Mouse (Mus musculus) forebrain, embryonic 16.5 days (tissue): ENCODE measurements around the gene Rad51b. TPM values are rescaled to one million over a fixed set of nuclear protein-coding genes. Genes with fewer than 3 reads are reported as not detected.

Source experiments
- ATAC-seq: fragments of 200-750 bp; cut with Nextera tagmentation; 2 replicates; pipeline ENCODE4 v1.8.0; 2017; ENCODE audit warnings: mild to moderate bottlenecking, moderate library complexity
- H3K27ac ChIP-seq: fragments of 300-500 bp; sonication (generic); 2 replicates; pipeline ENCODE4 v1.5.1; 2014; ENCODE audit warnings: low read length, control low read depth
- H3K27me3 ChIP-seq: fragments of 300-500 bp; sonication (generic); replicated peaks from 2 replicates; pipeline ENCODE4 v1.6.1; 2014; ENCODE audit warnings: low read length; ENCODE audit not compliant: control insufficient read depth, insufficient read depth
- H3K36me3 ChIP-seq: fragments of 300-500 bp; sonication (generic); 2 replicates; pipeline ENCODE4 v1.6.1; 2014; ENCODE audit not compliant: control insufficient read depth, insufficient read depth
- H3K4me1 ChIP-seq: fragments of 300-500 bp; sonication (generic); replicated peaks from 2 replicates; pipeline ENCODE4 v1.6.1; 2014; ENCODE audit warnings: low read length; ENCODE audit not compliant: control insufficient read depth, insufficient read depth
- H3K4me2 ChIP-seq: fragments of 300-500 bp; sonication (generic); 2 replicates; pipeline ENCODE4 v1.6.1; 2014; ENCODE audit warnings: mild to moderate bottlenecking, low read length, control low read depth
- H3K4me3 ChIP-seq: fragments of 300-500 bp; sonication (generic); replicated peaks from 2 replicates; pipeline ENCODE4 v1.5.1; 2014; ENCODE audit warnings: mild to moderate bottlenecking, low read length, control low read depth
- H3K9ac ChIP-seq: fragments of 300-500 bp; sonication (generic); replicated peaks from 2 replicates; pipeline ENCODE4 v1.6.1; 2014; ENCODE audit warnings: low read depth, low read length, control low read depth
- H3K9me3 ChIP-seq: fragments of 300-500 bp; sonication (generic); 2 replicates; pipeline ENCODE4 v1.6.1; 2016; ENCODE audit warnings: low read length; ENCODE audit not compliant: control insufficient read depth
- WGBS: fragments of 180-500 bp; shearing (Covaris S2); extraction: QIAGEN DNeasy Blood & Tissue Kit; methylation state at CpG from one replicate; pipeline ENCODE4 v1.1.7; 2014; 5-methylcytosine and 5-hydroxymethylcytosine counted together
- polyA plus RNA-seq: library from polyadenylated mRNA; unstranded; fragments of >200 nt; fragmentation: Nextera tagmentation; extraction: Ambion mirVana; gene quantifications from 2 replicates; pipeline ENCODE4 v1.2.1, GENCODE M21; 2015

Rad51b gene
- polyA plus RNA-seq, 1 experiment from 2014 or later = 2.6 TPM

DNA sequence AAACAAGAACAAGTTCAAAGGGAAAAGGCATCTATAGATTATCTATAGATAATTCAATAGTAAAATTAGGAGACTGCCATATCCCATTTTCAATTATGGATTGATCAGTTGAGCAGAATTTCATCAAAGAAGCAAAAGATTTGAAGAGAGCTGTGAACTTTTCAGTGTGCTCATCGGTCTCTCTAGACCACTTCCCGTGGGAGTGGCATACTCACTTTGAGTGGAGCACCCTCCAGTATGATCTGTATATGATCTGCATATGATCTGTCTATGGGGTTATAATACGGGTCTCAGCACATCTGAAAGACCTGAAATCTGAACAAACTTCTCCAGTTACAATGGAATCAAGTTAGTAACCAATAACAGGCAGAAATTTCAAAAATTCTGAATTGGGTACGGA lies 497.7 kb downstream of the Rad51b start:
- WGBS = 92% methylated on average over 4 of the region's 4 CpGs
- Histone ChIP-seq H3K36me3 (no peaks in the 10 kb centered on the region), H3K4me2 (no peak overlapping the region), H3K9me3 (no peaks in the 10 kb centered on the region), H3K27ac (no peak overlapping the region), H3K4me3 (no peak overlapping the region), H3K9ac (no peak overlapping the region), H3K4me1 (no peaks in the 10 kb centered on the region), H3K27me3 (no peaks in the 10 kb centered on the region)
- ATAC-seq = no peak

DNA sequence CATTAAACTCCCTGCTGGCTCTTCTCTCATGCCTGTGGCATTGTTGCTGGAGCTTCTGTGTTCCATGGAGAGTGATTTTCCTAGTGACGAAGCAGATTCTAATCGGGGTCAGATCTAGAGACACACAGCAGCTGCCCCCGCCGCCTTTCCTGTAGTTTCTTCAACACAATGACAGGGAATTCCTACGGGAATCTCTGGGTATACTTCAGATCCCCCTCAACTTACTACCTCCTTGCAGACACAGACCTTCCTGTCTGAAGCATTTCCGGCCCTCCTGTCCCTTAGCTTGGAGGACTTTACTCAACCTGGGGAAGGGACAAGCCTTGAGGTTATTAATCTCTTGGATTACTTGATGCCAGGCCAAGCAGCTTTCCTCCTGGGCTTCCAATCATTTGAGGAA lies 499.2 kb downstream of the Rad51b start:
- WGBS = 68% methylated on average over 6 of the region's 6 CpGs
- Histone ChIP-seq H3K9ac (no peak overlapping the region), H3K36me3 (no peaks in the 10 kb centered on the region), H3K27ac (no peak overlapping the region), H3K9me3 (no peaks in the 10 kb centered on the region), H3K27me3 (no peaks in the 10 kb centered on the region), H3K4me3 (no peak overlapping the region), H3K4me2 (no peak overlapping the region), H3K4me1 (no peaks in the 10 kb centered on the region)
- ATAC-seq = no peak

DNA sequence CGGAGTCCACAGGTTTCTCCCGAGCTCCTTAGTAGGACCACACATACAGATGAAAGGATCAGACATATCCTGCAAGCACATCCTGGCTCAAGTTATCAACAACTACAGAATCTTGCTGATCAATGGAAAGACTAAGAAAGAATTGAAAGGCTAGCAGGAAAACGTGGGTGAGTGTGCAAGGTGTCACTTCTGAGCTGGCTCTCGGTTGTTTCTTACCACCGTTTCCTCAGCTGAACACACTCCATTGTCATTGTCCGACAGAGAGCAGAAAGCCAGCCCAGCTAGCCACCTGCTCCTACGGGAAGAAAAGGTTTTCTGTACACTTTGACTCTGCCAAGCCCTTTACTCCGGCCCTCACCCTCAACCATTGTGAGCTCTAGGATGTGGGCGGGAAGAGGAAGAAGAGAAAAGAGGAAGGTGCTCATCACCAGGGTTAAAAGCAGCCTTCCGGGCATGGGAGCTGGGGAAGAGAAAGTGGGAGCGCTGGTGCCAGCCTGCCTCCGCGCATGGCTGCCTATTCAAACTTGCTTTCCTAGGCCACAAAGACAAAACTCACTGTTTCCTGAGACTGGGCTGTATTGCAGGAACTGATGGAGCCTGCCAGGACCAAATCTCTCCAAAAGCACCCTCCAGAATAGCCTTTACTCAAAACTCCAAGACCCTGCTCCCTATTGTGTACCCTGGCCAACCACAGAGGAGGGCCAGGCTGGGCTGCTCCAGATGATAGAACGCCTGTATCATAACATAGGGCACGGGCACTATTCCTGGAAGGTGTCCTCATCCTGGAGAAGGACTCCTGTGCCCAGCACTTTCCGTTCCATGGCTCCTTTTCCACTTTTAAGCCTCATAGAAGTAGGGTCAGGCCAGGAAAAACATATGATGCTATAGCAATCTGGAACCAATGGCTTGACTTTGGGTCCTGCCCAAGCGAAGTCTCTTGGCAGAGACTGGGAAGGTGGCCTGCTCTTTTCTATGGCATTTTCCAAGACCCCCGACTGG lies 500.0 kb downstream of the Rad51b start:
- Histone ChIP-seq H3K9me3 (no peaks in the 10 kb centered on the region), H3K4me2 (no peak overlapping the region), H3K9ac (no peak overlapping the region), H3K36me3 (no peaks in the 10 kb centered on the region), H3K4me1 (no peaks in the 10 kb centered on the region), H3K4me3 (no peak overlapping the region), H3K27ac (no peak overlapping the region), H3K27me3 (no peaks in the 10 kb centered on the region)
- WGBS = 70% methylated on average over 18 of the region's 18 CpGs
- ATAC-seq = no peak

DNA sequence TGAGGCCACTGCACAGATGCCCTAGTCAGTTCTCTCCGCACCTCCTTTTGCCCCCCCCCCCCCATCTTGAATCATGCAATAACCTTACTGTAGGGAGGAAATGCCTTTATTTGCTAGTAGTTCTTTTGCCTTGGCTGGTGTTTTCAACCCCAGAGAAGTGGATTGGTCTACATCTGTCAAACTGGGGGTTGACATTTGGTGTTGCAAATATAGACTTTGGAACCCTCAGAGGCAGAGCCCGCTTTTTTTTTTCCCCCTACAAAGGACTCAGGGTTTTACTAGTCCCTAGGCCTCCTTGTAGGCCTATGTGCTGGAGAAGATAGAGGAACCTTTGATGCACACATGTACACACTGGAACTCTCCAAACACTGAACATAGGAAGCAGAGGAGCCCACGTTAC lies 501.4 kb downstream of the Rad51b start:
- Histone ChIP-seq H3K27ac (no peak overlapping the region), H3K9ac (no peak overlapping the region), H3K4me1 (no peaks in the 10 kb centered on the region), H3K4me3 (no peak overlapping the region), H3K9me3 (no peaks in the 10 kb centered on the region), H3K4me2 (no peak overlapping the region), H3K36me3 (no peaks in the 10 kb centered on the region), H3K27me3 (no peaks in the 10 kb centered on the region)
- ATAC-seq = no peak
- 86% methylated on average over 3 of the region's 3 CpGs for WGBS

DNA sequence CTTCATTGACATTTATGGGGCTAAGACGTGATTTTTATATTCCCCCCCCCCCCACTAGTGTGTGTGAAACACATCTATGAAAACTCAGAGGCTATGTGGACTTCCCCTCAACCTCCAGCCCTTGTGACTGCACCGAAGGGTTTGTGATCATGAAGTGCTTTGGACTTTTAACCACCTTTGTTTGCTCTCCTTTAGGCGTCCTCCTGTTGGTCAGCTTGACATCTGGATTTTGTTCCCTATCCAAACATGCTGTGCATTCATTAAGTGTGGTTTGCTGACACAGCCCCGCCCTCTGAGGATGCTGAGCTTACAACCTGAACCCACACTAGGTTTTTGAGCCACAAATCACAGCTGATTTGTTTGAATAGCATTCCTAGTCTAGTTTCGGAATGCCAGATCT lies 502.3 kb downstream of the Rad51b start:
- ATAC-seq = no peak
- H3K9ac ChIP-seq = no peak overlapping the region
- no peaks in the 10 kb centered on the region for H3K4me1 ChIP-seq
- no peaks in the 10 kb centered on the region for H3K36me3 ChIP-seq
- H3K4me3 ChIP-seq = no peak overlapping the region
- H3K4me2 ChIP-seq = no peak overlapping the region
- no peak overlapping the region for H3K27ac ChIP-seq
- H3K27me3 ChIP-seq = no peaks in the 10 kb centered on the region
- H3K9me3 ChIP-seq = no peaks in the 10 kb centered on the region
- WGBS = 82% methylated on average over 5 of the region's 5 CpGs

DNA sequence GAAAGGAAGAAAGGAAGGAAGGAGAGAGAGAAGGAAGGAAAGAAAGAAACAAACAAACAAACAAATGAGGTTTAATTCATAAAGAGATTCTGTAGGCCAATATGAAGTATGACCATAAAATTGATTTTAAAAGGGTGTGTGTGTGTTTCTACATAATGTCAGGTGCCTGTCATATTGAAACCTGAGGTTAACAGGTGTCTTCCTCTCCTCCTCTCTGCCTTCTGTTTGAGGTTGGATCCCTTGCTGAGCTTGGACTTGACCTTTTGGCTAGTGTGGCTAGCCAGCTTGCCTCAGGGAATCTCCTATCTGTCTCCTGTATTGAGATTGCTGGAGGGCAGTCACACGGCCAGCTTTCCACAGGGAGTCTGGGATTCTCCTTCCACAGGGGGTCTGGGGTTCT lies 506.6 kb downstream of the Rad51b start:
- H3K27ac ChIP-seq = no peak overlapping the region
- H3K9ac ChIP-seq = no peak overlapping the region
- H3K4me3 ChIP-seq = no peak overlapping the region
- peaks cover 13% of the 10 kb centered on the region for H3K4me1 ChIP-seq
- ATAC-seq = no peak
- H3K27me3 ChIP-seq = no peaks in the 10 kb centered on the region
- H3K4me2 ChIP-seq = no peak overlapping the region
- H3K36me3 ChIP-seq = no peaks in the 10 kb centered on the region
- WGBS = 79% methylated on average over 1 of the region's 1 CpGs
- no peaks in the 10 kb centered on the region for H3K9me3 ChIP-seq

DNA sequence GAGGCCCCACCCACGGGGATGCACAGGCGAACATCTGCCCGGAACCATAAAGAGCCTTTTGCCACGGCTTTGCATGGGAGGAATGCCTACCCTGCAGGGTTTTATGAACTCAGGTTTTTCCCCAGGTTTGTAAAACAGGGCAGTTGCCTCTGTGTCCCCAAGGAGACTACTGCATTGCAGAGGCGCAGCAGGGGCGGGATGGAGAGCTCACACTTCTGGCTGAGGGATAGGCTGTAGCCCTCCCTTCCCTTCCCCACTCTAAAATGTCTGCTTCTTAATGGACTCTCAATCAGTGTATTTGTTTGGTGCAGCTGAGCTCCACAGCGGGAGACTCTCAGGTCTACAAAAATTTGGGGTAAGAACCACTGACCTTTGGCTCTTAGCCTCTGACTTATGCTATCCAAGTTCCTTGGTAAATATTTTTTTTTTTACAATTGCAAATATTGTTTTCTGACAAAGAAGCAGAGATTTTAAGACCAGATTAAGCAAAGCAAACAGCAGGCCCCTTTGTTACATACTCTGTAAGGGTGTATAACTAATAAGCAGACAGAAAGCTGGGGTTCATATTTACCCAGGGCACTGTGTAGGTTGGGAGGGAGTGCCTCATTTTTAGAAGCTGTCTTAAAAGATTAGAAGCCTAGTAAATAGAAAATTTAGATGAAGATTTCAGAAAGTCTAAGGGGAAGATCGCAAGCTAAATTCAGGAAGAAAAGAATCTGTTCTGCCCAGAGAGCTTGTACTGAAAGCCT lies 507.9 kb downstream of the Rad51b start:
- Histone ChIP-seq H3K4me1 (peaks cover 13% of the 10 kb centered on the region), H3K4me2 (no peak overlapping the region), H3K9ac (no peak overlapping the region), H3K9me3 (no peaks in the 10 kb centered on the region), H3K27ac (no peak overlapping the region), H3K4me3 (no peak overlapping the region), H3K27me3 (no peaks in the 10 kb centered on the region), H3K36me3 (no peaks in the 10 kb centered on the region)
- WGBS = 30% methylated on average over 8 of the region's 8 CpGs
- peak; percentile 47; the same call in 1 of the 2 replicates for ATAC-seq

DNA sequence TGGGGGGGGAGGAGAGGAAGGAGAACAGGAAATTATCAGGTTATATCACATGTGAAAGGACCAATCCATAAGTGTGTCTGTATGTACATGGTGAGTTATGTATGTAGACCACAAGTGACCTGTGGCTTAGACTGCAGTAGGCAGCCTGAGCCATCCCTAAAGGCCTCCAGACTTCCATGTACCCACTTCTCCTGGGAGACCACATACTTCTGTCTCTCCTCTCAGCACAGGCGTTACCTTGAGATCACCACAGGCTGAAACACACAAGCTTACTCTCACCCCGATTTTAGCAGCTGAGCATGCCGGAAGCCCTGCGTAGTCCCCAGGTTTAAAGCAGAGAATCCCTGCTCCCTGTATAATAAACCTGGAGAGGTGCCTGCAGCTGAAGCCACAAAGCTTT lies 509.9 kb downstream of the Rad51b start:
- no peak overlapping the region; the same call in 1 of the 2 replicates for H3K9ac ChIP-seq

DNA sequence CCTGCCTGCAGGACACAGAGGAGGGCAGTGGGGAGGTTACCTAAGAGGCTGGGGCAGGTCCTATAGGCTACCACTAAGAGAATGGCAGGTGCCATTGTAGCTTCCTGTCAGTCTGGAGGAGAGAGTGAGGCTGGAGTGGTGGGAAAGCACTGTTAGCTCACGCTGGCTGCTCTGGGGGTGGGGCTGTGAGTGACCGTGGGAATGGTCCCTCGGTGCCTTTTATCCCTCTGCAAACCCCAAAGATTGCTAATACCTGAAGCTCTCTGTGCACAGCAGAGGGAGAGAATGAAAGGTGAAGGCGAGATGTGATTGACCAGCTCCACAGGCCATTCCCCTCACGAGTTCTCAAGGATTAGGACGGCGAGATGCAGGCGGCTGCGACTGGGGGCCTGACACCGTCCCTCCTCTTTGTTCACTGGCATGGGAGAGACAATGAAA lies 510.3 kb downstream of the Rad51b start:
- Histone ChIP-seq H3K4me3 (no peak overlapping the region), H3K9me3 (no peaks in the 10 kb centered on the region), H3K36me3 (no peaks in the 10 kb centered on the region), H3K27ac (no peak overlapping the region), H3K9ac (peak overlapping the region; percentile 26; the same call in 1 of the 2 replicates), H3K4me1 (peaks cover 13% of the 10 kb centered on the region), H3K4me2 (no peak overlapping the region), H3K27me3 (no peaks in the 10 kb centered on the region)
- WGBS = 13% methylated on average over 10 of the region's 10 CpGs
- peak; percentile 55; the same call in 1 of the 2 replicates for ATAC-seq

More for the DNA sequence above, 509.9 kb downstream of the Rad51b start:
- H3K4me1 ChIP-seq = peaks cover 13% of the 10 kb centered on the region
- H3K27ac ChIP-seq = no peak overlapping the region
- no peaks in the 10 kb centered on the region for H3K27me3 ChIP-seq
- no peak overlapping the region for H3K4me3 ChIP-seq
- H3K4me2 ChIP-seq = no peak overlapping the region
- 41% methylated on average over 4 of the region's 4 CpGs for WGBS
- no peaks in the 10 kb centered on the region for H3K36me3 ChIP-seq
- peak; percentile 6; the same call in 1 of the 2 replicates for ATAC-seq
- H3K9me3 ChIP-seq = no peaks in the 10 kb centered on the region
